Mouse (Mus musculus): ENCODE measurements around the gene Wfdc21.

GRCm38 (mm10) chr11:83746681-83747080 is at the start of gene Wfdc21:
- TF ChIP-seq CTCF (conservative IDR thresholded peaks at IDR 0.05; ENCODE audit: insufficient read depth, insufficient read length, low read depth, low read length) (no peak), POLR2A (IDR thresholded peaks at IDR 0.05; ENCODE audit: low read depth, low read length) (no peak)
